Mouse (Mus musculus) heart, postnatal 36 days (tissue): ENCODE measurements at regions not wholly inside any gene's neighbourhood (a gene's known extent, or its start where the extent isn't known, plus 50 kb on each side); places are given as distances from the start of the nearest gene placed in this dataset.

Experiments used
- DNase-seq, 2 experiments: peaks; one replicate each; pipeline ENCODE4 v3.0.0; 2021 to 2022
- intact Hi-C: fragments of 180-260 bp; cut with DNase I; formaldehyde crosslinking; loops from one replicate; pipeline ENCODE4 v1.15.1; 2025

DNA sequence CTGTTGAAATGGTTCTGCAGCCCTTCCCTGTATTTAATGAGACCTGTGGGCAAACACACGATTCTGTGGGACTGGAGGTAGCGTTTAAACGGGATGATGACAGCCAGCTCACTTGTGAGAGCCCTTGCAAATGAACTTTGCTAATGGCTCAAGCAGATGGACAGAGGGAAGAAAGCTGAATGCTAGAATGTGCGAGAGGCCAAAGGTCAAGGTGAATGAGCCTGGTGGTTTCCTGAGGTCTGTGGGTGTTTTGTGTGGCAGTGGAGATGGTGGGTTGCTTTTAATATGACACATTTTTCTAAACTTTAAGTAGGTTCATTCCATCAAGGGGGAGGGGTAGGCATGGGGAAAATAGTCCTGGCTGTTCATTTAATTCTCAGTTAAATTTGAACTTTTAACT lies 113.7 kb upstream of the Cep162 start:
- intact Hi-C loops = no loop called here
- no peak for DNase-seq

DNA sequence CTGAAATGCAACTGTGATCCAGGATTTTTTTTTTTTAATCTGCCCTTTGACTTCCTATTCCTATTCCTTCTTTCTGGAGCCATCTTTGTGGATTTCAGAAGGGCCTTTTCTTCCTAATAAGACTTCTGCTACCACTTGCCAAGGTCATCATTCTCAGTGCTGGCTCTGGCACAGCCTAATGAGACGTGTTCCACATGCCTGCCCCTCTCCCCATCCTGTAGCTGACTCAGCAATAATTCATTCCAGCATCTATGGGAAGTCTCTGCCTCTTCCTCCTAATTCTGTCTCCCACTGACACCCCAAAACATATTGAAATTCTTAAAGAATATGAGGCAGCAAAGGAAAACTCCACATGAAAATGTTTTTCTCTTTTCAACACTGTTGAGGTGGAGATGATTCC lies 91.7 kb upstream of the Cep162 start:
- intact Hi-C loops = no loop called here
- DNase-seq = no peak

DNA sequence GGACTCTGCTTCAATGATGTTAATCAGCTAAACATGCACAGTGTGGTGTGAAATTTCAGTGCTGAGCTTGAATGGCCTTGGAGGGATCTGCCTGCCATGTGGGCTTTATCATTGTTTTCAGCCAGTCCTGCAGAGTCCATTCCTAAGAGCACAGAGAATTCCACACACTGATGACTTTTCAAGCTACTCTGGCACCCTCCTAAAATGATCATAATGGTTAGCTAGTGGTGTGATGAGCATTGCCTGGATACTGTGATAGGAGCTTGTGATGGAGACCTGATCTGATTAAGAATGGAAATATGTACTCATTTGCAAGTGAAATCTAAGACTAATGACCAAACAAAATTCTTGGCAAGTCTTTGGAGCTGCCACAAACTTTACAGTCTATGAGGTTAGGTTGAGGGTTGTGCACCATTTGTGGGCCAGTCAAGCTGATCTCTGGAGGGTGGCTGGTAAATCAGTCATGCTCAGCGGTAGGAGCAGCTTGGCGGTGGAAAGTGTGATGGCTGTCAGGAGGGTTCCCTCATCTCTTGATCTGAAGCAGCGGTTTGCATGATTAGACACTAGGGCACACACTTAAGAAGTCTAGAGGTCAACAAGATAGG lies 91.0 kb upstream of the Cep162 start:
- intact Hi-C loops = no loop called here
- no peak for DNase-seq

DNA sequence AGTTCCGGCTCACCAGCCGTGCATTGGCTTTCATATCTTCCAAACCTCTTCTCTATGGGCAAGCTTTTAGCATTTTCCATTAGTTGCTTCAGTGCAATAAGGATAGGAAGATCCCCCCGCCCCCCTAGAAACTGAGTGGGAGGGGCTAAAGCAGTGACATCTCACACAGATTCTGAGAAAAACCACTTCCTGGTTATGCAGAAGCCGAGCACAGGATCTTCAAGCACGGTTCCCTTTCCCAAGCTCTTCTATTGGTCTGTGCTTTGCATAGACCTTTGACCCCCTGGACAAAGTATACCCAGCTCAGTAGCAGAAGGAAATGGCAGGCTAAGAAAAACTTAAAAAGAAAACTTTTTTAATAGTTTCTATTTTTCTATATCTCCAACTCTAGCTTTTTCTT lies 86.1 kb upstream of the Cep162 start:
- intact Hi-C loops = no loop called here
- DNase-seq = no peak

DNA sequence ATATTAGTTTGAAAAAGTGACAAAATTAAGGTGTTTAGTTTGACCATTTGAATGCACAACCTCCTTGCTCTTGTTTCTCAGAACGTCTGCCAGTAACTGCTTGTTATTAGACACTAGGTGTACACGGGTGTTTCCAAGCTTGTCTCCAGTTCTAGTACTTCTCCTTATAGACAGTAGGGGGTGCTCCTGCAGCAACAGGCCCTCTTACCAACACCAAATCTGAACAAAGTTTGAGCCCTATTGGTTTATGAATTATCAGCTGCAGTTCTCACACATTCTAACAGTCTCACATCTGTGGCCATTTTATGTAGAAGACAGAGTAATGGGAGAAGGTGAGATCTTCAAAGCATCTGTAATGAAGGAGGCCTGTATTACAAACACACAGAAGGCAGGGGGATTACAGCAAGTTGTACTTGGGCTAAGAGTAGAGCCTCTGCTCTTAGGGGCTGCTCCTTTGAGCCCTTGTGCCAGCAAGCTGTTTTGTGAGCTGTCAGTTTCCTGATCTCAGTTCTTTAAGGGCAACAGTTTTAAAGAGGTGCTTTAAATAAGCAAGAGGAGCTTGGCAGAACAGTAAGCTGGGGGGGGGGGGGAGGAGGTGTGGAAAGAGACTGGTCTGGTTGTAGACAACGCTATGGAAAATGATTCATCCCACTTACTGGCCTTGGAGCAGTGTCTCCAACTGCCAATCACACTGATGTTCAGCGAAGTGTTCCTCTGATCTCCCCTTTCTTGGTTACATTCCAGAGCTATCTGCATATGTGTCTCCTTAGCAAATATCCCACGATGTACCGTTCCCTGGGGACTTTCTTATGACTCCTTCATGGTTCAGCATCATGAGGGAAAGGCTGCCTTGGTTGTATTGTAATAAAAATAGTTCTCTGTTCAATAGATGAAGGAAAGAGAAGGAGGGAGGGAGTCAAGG lies 71.3 kb upstream of the Cep162 start:
- intact Hi-C loops = no loop called here
- no peak for DNase-seq

DNA sequence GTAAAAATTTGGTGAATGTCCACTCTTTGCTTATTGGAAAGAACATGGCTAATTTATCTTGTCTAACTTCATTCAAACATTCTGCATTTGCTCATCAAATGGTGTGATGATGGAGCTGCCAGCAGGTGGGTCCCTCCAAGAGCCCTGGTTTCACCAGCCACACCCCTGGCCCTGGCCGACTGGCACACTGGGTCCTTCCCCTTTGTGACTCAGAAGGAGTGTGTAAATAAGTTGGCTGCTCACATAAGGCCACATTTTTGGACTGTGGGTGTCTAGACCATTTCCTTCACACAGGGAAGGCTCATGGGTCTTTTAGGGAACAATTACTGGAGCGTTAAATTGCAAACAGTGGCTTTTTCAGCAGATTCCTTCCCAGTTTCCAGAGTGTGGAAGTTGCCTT lies 68.4 kb upstream of the Cep162 start:
- DNase-seq = no peak
- intact Hi-C loops = no loop called here

DNA sequence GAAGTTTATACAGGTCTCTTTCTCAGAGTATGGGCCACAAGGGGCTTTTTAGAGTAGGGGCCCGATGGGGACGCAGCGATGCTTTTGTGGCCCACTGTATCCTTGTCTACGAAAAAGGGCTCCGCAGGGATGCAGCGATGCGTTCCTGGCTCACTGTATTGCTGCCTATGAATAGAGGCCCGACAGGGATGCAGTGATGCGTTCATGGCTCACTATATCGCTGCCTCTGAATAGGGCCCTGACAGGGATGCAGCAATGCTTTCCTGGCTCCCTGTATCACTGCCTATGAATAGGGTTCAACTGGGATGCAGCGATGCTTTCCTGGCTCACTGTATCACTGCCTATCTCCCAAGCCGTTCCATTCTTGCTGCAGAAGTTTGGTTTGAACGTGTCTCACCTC lies 65.4 kb upstream of the Cep162 start:
- no peak for DNase-seq
- intact Hi-C loops = no loop called here

DNA sequence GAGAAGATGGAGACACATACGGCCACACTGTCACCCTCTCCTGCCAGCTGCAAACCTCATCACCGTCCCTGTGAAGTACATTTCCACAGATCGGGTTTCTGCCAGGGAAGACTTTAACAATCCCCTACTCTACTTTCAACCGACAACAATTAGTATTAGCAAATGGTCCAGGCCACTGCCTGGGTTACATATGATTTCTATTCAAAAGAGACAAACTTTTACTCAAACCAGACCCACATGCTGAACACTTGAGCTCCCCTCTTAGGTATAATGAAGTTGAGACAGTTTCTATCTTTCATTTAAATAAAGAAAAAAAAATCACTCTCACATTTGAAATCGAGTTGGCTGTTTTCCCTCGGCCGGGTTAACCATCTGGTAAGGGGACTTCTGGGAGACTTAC lies 63.4 kb upstream of the Cep162 start:
- DNase-seq = no peak

DNA sequence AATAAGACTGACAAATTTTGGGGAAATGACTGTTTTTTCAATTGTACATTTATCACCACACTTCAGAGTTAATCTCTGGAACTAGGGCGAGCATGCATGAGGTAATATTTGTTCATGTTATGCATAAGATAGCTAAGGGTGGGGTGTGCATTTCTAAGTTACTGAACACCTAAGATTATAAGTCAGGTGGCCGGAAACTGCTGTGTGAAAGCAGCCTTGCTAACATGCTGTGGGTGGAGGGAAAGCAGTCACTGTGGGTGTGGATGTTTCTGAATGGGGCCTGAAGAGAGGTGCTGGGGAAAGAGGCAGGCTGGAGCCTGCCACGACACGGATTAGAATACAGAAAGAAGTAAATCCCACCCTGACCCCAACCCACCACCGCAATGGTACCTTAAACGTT lies 54.8 kb upstream of the Cep162 start:
- intact Hi-C loops = no loop called here
- no peak for DNase-seq

More for the DNA sequence above, 63.4 kb upstream of the Cep162 start:
- intact Hi-C loops = no loop called here
